Mouse (Mus musculus): ENCODE measurements around the gene Serhl. TPM values are rescaled to one million over a fixed set of nuclear protein-coding genes. Genes with fewer than 3 reads are reported as not detected.
A peak's percentile ranks its signal among the peaks of the same experiment; 100 is the strongest.

The Serhl gene
- total and polyA plus RNA-seq, 3 experiments = 40.0 to 83.2 (median 48.8) TPM

GRCm38 (mm10) chr15:83162818-83163485, 73.6 kb downstream of the Serhl start:
- no peak for DNase-seq

- peak; percentile 59 for DNase-seq
Measured at GRCm38 (mm10) chr15:83164971-83165471, 75.7 kb downstream of the Serhl start.

- DNase-seq = no peak
Measured at GRCm38 (mm10) chr15:83165526-83166315, 76.4 kb downstream of the Serhl start.

Other genes with a start within 250 kb of the Serhl start
- gene Tcf20, start 101.6 kb upstream of the Serhl start, total RNA-seq (2021) = 100 to 1,000 TPM in 1 of 2 experiments, 10 to 100 TPM in 1; 80.6 to 103 TPM
- 13.9 and 27.7 TPM in 2 replicates for gene Tcf20, start 101.6 kb upstream of the Serhl start, polyA plus RNA-seq (2012; rRNA removed)
- 1 to 10 TPM; 3.6 to 3.8 TPM for gene Nfam1, start 56.2 kb upstream of the Serhl start, total RNA-seq (2021)
- gene Nfam1, start 56.2 kb upstream of the Serhl start, polyA plus RNA-seq (2012; rRNA removed) = 2.2 and 2.9 TPM in 2 replicates
- gene Rrp7a, start 33.3 kb downstream of the Serhl start, total RNA-seq (2021) = 100 to 1,000 TPM; 123 to 167 TPM
- 128 and 179 TPM in 2 replicates for gene Rrp7a, start 33.3 kb downstream of the Serhl start, polyA plus RNA-seq (2012; rRNA removed)
- 10 to 100 TPM; 89.7 to 96.8 TPM for gene Poldip3, start 59.9 kb downstream of the Serhl start, total RNA-seq (2021)
- 43.0 and 55.4 TPM in 2 replicates for gene Poldip3, start 59.9 kb downstream of the Serhl start, polyA plus RNA-seq (2012; rRNA removed)
- 100 to 1,000 TPM; 310 to 426 TPM for gene Cyb5r3, start 83.1 kb downstream of the Serhl start, total RNA-seq (2021)
- 461 and 645 TPM in 2 replicates for gene Cyb5r3, start 83.1 kb downstream of the Serhl start, polyA plus RNA-seq (2012; rRNA removed)
- gene A4galt, start 162.3 kb downstream of the Serhl start, total RNA-seq (2021) = 10 to 100 TPM in 1 of 2 experiments, 1 to 10 TPM in 1; 8.3 to 14.2 TPM
- 8.8 and 22.2 TPM in 2 replicates for gene A4galt, start 162.3 kb downstream of the Serhl start, polyA plus RNA-seq (2012; rRNA removed)

Data from adrenal gland, adult 2 months (tissue).